Mouse (Mus musculus) intestine, postnatal 0 days (tissue): Measurements from ENCODE around the gene Ccdc85b. TPM values are rescaled to one million over a fixed set of nuclear protein-coding genes. Genes with fewer than 3 reads are reported as not detected.
"Not testable (repeated sequence)": the region's sequence is repeated elsewhere in the genome, so short reads cannot be mapped to it uniquely, and the experiment has no call there.

Experiments used
- ATAC-seq: fragments of 200-750 bp; cut with Nextera tagmentation; 2 replicates; pipeline ENCODE4 v1.8.0; 2017; ENCODE audit warnings: mild to moderate bottlenecking, moderate TSS enrichment, moderate library complexity
- H3K27ac ChIP-seq: fragments of 300-500 bp; sonication (generic); 2 replicates; pipeline ENCODE4 v1.5.1; 2014; ENCODE audit warnings: mild to moderate bottlenecking, low read depth, low read length, moderate library complexity
- H3K27me3 ChIP-seq: fragments of 300-500 bp; sonication (generic); replicated peaks from 2 replicates; pipeline ENCODE4 v1.6.1; 2014; ENCODE audit warnings: low read length, mixed read lengths; ENCODE audit not compliant: control insufficient read depth, insufficient read depth
- H3K36me3 ChIP-seq: fragments of 300-500 bp; sonication (generic); 2 replicates; pipeline ENCODE4 v1.6.1; 2014; ENCODE audit warnings: mild to moderate bottlenecking, moderate library complexity; ENCODE audit not compliant: control insufficient read depth, insufficient read depth
- H3K4me1 ChIP-seq: fragments of 300-500 bp; sonication (generic); replicated peaks from 2 replicates; pipeline ENCODE4 v1.6.1; 2014; ENCODE audit warnings: antibody characterized with exemption, low read length, mixed read lengths; ENCODE audit not compliant: control insufficient read depth, insufficient read depth
- H3K4me2 ChIP-seq: fragments of 300-500 bp; sonication (generic); replicated peaks from 2 replicates; pipeline ENCODE4 v1.6.1; 2014; ENCODE audit warnings: low read depth, mild to moderate bottlenecking, moderate library complexity
- H3K4me3 ChIP-seq: fragments of 300-500 bp; sonication (generic); 2 replicates; pipeline ENCODE4 v1.5.1; 2014; ENCODE audit warnings: low read depth, low read length
- H3K9ac ChIP-seq: fragments of 300-500 bp; sonication (generic); 2 replicates; pipeline ENCODE4 v1.6.1; 2014; ENCODE audit warnings: mild to moderate bottlenecking, low read depth, low read length
- H3K9me3 ChIP-seq: fragments of 300-500 bp; sonication (generic); 2 replicates; pipeline ENCODE4 v1.6.1; 2016; ENCODE audit warnings: mixed run types; ENCODE audit not compliant: control insufficient read depth
- CTCF ChIP-seq: sonication (generic); IDR thresholded peaks from 2 replicates; pipeline ENCODE4 v1.5.1; 2016; ENCODE audit warnings: low read depth, mild to moderate bottlenecking, control low read depth, antibody characterized with exemption, moderate library complexity
- WGBS: fragments of 180-500 bp; shearing (Covaris S2); extraction: QIAGEN DNeasy Blood & Tissue Kit; methylation state at CpG from one replicate; pipeline ENCODE4 v1.1.7; 2014; 5-methylcytosine and 5-hydroxymethylcytosine counted together
- polyA plus RNA-seq: library from polyadenylated mRNA; unstranded; fragments of >200 nt; fragmentation: Nextera tagmentation; extraction: Ambion mirVana; gene quantifications from 2 replicates; pipeline ENCODE4 v1.2.1, GENCODE M21; 2015

Gene Ccdc85b
- polyA plus RNA-seq, 1 experiment from 2014 or later: 7.3 TPM

DNA sequence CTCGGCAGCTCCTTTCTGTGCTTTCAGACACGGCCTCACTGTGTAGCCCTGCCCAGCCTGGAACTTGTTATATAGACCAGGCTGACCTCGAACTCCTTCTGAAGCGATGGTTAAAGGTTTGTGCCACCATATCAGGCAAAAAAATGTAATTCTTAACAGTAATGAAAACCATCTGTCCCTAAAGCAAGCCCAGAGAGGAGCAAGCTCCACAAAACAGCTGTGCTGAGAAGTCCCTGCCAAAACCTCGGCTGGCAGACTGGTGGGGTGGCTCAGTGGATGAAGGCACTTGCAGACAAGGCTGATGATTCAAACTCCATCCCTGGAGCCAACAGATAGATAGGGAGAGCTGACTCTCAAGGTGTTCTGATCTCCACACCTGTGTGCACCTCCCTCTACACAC, 48.6 kb downstream of the Ccdc85b start:
- H3K27ac ChIP-seq: no peak overlapping the region
- TF ChIP-seq CTCF: no peak

DNA sequence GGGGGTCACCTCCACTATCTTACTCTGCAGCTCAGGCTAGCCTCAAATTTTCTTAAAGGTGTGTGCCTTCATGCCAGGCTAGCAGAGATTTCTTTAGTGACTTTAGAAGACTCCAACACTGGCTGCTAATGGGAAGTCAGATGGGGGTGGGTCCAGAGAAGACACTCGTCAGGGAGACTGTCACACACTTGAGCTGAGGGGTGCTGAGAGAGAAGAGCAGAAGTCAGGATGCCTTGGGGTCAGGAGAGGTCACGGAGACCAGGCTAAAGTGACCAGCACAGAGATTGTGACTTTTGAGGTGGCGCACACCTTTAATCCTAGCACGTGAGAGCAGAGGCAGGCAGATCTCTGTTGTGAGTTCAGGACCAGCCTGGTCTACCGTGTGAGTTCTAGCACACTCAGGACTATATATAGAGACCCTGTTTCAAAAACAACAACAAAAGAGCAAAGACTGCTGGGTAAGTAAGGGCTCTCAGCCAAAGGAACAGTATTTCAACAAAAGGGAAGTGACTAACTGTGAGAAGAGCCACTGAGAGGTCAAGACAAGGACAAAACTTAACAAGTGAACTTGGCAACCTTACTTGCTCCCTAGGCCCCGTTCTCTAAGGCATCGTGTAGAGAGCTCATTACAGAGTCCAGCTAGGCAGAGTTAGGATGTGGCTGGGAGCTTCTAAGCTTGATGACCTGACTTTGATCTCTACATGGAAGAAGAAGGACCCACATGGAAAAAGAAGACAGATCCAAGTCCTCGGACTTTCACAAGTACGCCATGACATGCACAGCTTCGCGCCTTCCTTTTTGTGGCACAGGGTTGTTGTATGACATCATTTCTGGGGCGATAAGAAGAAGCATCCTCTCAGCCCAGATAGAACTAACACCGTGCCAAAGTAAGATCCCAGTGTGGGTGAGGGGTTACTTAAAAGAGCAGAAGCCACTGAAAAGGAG, 49.4 kb downstream of the Ccdc85b start:
- no peak for TF ChIP-seq CTCF
- peak overlapping the region; percentile 17; the same call in 1 of the 2 replicates for H3K9ac ChIP-seq
- H3K4me3 ChIP-seq: 0 out of 2 replicates have a peak overlapping the region, but pooled peaks have one; percentile 57
- H3K4me2 ChIP-seq: peak overlapping the region; percentile 76; the same call in 1 of the 2 replicates
- H3K9me3 ChIP-seq: no peaks in the 10 kb centered on the region
- H3K4me1 ChIP-seq: no peaks in the 10 kb centered on the region
- no peaks in the 10 kb centered on the region for H3K27me3 ChIP-seq
- H3K36me3 ChIP-seq: no peaks in the 10 kb centered on the region
- 82% methylated on average over 13 of the region's 13 CpGs for WGBS
- H3K27ac ChIP-seq: peak overlapping the region; percentile 3; the same call in 1 of the 2 replicates
- no peak for ATAC-seq

More for the DNA sequence above, 48.6 kb downstream of the Ccdc85b start:
- no peaks in the 10 kb centered on the region for H3K4me1 ChIP-seq
- no peaks in the 10 kb centered on the region for H3K36me3 ChIP-seq
- H3K9me3 ChIP-seq: no peaks in the 10 kb centered on the region
- H3K9ac ChIP-seq: no peak overlapping the region
- ATAC-seq: no peak
- H3K27me3 ChIP-seq: no peaks in the 10 kb centered on the region
- H3K4me3 ChIP-seq: no peak overlapping the region
- 77% methylated on average over 5 of the region's 5 CpGs for WGBS
- no peak overlapping the region for H3K4me2 ChIP-seq

GRCm38 (mm10) chr19:5407133-5407532, 50.6 kb downstream of the Ccdc85b start:
- H3K9me3 ChIP-seq: no peaks in the 10 kb centered on the region
- 14% methylated on average over 7 of the region's 7 CpGs for WGBS
- peak; percentile 79 for TF ChIP-seq CTCF
- H3K36me3 ChIP-seq: no peaks in the 10 kb centered on the region
- peak overlapping the region; percentile 57 for H3K4me3 ChIP-seq
- peak; percentile 66 for ATAC-seq
- H3K4me2 ChIP-seq: peak overlapping the region; percentile 76
- H3K9ac ChIP-seq: peak overlapping the region; percentile 66
- peak overlapping the region; percentile 97 for H3K27ac ChIP-seq
- no peaks in the 10 kb centered on the region for H3K27me3 ChIP-seq
- no peaks in the 10 kb centered on the region for H3K4me1 ChIP-seq

DNA sequence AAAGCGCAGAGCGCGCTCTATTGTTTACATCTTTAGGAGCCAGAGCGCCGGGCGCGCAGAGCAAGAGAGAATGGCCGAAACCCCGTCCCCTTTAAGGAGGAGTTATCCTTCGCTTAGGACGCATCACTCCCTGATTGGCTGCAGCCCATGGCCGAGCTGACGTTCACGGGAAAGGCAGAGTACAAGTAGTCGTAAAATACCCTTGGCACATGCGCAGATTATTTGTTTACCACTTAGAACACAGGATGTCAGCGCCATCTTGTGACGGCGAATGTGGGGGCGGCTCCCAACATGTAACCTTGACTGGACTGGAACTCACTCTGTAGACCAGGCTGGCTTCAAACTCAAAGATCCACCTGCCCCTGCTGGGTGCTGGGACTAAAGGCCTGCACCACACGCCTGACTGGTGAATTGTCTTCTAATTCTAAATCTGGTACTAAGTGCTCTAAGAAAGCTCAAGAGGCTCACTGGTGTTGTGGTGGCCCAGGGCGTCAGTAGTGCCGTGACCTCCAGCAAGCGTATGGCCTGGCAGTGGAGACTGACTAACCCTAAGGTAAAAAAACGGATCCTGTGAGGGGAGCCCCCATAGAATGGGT, 51.1 kb downstream of the Ccdc85b start:
- H3K27ac ChIP-seq: peak overlapping the region; percentile 97
- peak overlapping the region; percentile 57 for H3K4me3 ChIP-seq
- H3K9ac ChIP-seq: peak overlapping the region; percentile 66
- H3K27me3 ChIP-seq, H3K36me3 ChIP-seq, H3K4me1 ChIP-seq, H3K9me3 ChIP-seq: not testable (repeated sequence)
- TF ChIP-seq CTCF: peak; percentile 40
- ATAC-seq: peak; percentile 85
- whole genome bisulfite sequencing: 14% methylated on average over 20 of the region's 25 CpGs
- peak overlapping the region; percentile 76 for H3K4me2 ChIP-seq

- Histone ChIP-seq H3K27ac (peak overlapping the region; percentile 60; the same call in 1 of the 2 replicates), H3K4me2 (peak overlapping the region; percentile 55), H3K4me3 (peak overlapping the region; percentile 27), H3K4me1 (no peaks in the 10 kb centered on the region), H3K9me3 (no peaks in the 10 kb centered on the region), H3K27me3 (no peaks in the 10 kb centered on the region), H3K36me3 (no peaks in the 10 kb centered on the region), H3K9ac (no peak overlapping the region)
- ATAC-seq: no peak
- no peak for TF ChIP-seq CTCF
- 18% methylated on average over 7 of the region's 7 CpGs for WGBS
Observed at GRCm38 (mm10) chr19:5405924-5406323, 51.8 kb downstream of the Ccdc85b start.

Other genes starting within 250 kb of the Ccdc85b start
- gene Pacs1, start 184.8 kb downstream of the Ccdc85b start, polyA plus RNA-seq: 6.2 and 6.6 TPM in 2 replicates
- 160 and 172 TPM in 2 replicates for gene Sf3b2, start 162.4 kb downstream of the Ccdc85b start, polyA plus RNA-seq
- 0.55 and 0.67 TPM in 2 replicates for gene Gal3st3, start 159.6 kb downstream of the Ccdc85b start, polyA plus RNA-seq
- gene Catsper1, start 122.2 kb downstream of the Ccdc85b start, polyA plus RNA-seq: not detected in 2 replicates
- gene Cst6, start 108.3 kb downstream of the Ccdc85b start, polyA plus RNA-seq: 624 and 632 TPM in 2 replicates
- 81.2 and 88.1 TPM in 2 replicates for gene Eif1ad, start 91.2 kb downstream of the Ccdc85b start, polyA plus RNA-seq
- gene Banf1, start 90.7 kb downstream of the Ccdc85b start, polyA plus RNA-seq: 309 and 329 TPM in 2 replicates
- 53.7 and 63.0 TPM in 2 replicates for gene Sart1, start 69.2 kb downstream of the Ccdc85b start, polyA plus RNA-seq
- gene Tsga10ip, start 55.4 kb downstream of the Ccdc85b start, polyA plus RNA-seq: 0.27 and 0.59 TPM in 2 replicates
- gene Drap1, start 32.9 kb downstream of the Ccdc85b start, polyA plus RNA-seq: 136 and 137 TPM in 2 replicates
- 33.0 and 34.2 TPM in 2 replicates for gene AI837181, start 32.8 kb downstream of the Ccdc85b start, polyA plus RNA-seq
- not detected in 2 replicates for gene Fosl1, start 10.3 kb downstream of the Ccdc85b start, polyA plus RNA-seq
- gene Fibp, start 2.7 kb upstream of the Ccdc85b start, polyA plus RNA-seq: 116 and 130 TPM in 2 replicates
- gene Ctsw, start 10.6 kb upstream of the Ccdc85b start, polyA plus RNA-seq: 0.85 and 0.92 TPM in 2 replicates
- 39.4 and 40.7 TPM in 2 replicates for gene Efemp2, start 16.1 kb upstream of the Ccdc85b start, polyA plus RNA-seq
- 12.4 and 14.4 TPM in 2 replicates for gene Mus81, start 30.5 kb upstream of the Ccdc85b start, polyA plus RNA-seq
- 1,685 and 1,786 TPM in 2 replicates for gene Cfl1, start 32.6 kb upstream of the Ccdc85b start, polyA plus RNA-seq
- gene 1700020D05Rik, start 45.9 kb upstream of the Ccdc85b start, polyA plus RNA-seq: not detected in 2 replicates
- gene Snx32, start 52.6 kb upstream of the Ccdc85b start, polyA plus RNA-seq: 3.8 and 4.5 TPM in 2 replicates
- gene Ovol1, start 102.8 kb upstream of the Ccdc85b start, polyA plus RNA-seq: 19.2 and 24.1 TPM in 2 replicates
- gene Ap5b1, start 110.1 kb upstream of the Ccdc85b start, polyA plus RNA-seq: 13.0 and 15.9 TPM in 2 replicates
- 73.8 and 81.0 TPM in 2 replicates for gene Rnaseh2c, start 144.0 kb upstream of the Ccdc85b start, polyA plus RNA-seq
- 37.4 and 38.6 TPM in 2 replicates for gene Kat5, start 152.3 kb upstream of the Ccdc85b start, polyA plus RNA-seq
- gene Rela, start 179.6 kb upstream of the Ccdc85b start, polyA plus RNA-seq: 28.4 and 31.9 TPM in 2 replicates
- gene Sipa1, start 205.8 kb upstream of the Ccdc85b start, polyA plus RNA-seq: 8.2 and 9.8 TPM in 2 replicates
- 29.4 and 29.7 TPM in 2 replicates for gene Map3k11, start 230.8 kb upstream of the Ccdc85b start, polyA plus RNA-seq
- 9.3 and 12.7 TPM in 2 replicates for gene Pcnx3, start 231.0 kb upstream of the Ccdc85b start, polyA plus RNA-seq
- 0.12 and 0.21 TPM in 2 replicates for gene Kcnk7, start 246.5 kb upstream of the Ccdc85b start, polyA plus RNA-seq